Mouse (Mus musculus) neural tube, embryonic 10.5 days (tissue): ENCODE measurements around the gene Calcrl.
"Not testable (repeated sequence)": the region's sequence is repeated elsewhere in the genome, so short reads cannot be mapped to it uniquely, and the experiment has no call there.

Experiments used
- DNase-seq: peaks from one replicate; pipeline ENCODE4 v3.0.0-alpha.2; 2017; ENCODE audit warnings: low spot score; ENCODE audit errors: extremely low spot score

Calcrl gene

DNA sequence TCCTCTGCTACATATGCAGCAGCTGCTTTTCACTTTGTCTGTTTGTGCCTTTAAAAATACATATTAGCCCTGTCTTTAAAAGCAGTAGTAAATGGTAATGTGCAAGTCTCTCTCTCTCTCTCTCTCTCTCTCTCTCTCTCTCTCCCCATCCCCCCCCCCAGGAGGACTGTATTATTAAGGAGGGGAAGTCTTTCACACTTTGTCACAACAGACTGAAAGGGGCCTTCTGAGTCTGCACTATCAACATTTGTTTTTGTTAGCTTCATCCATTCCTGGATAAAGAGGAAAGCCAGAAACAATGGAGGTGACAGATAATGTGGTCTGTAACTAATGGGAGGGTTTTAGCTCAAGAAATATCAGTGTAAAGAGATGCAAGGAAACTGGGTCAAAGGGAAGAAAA, 36.1 kb downstream of the Calcrl start:
- DNase-seq, result no peak

DNA sequence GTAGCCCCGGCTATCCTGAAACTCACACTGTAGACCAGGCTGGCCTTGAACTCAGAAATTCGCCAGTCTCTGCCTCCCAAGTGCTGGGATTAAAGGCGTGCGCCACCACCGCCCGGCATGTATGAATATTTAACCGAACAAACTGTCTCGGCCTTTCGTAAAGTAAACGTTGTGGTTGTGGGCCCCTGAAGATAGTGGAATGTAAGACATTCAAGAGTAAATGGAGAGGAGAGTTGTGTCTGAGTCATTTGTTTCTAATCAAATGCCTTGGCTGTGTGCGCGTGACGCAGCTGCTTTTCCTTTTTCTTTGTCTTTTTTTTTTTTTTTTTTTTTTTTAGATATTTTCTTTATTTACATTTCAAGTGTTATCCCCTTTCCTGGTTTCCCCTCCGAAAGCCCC, 36.7 kb downstream of the Calcrl start:
- not testable (repeated sequence) for DNase-seq

DNA sequence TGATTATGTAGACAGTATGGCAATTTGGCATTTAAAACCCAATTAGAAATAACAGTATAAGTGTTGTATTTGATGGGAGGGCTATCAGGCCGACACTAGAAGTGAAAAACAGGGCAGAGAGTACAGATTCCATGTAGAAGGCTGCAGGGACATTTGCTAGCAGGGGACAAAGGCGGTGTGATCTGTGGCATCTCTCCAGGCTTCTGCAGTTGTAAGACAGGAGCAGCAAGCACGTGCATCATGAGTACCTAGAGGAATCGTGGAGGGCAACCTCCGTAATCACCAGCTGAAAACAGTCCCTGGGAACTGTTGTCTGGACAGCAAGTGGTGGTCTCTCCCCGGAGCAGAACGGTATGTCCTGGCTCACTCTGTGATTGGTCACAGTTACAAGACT, 37.2 kb downstream of the Calcrl start:
- DNase-seq, result no peak

- no peak for DNase-seq
These were observed 37.7 kb downstream of the Calcrl start for GRCm38 (mm10) chr2:84387394-84388022.

DNA sequence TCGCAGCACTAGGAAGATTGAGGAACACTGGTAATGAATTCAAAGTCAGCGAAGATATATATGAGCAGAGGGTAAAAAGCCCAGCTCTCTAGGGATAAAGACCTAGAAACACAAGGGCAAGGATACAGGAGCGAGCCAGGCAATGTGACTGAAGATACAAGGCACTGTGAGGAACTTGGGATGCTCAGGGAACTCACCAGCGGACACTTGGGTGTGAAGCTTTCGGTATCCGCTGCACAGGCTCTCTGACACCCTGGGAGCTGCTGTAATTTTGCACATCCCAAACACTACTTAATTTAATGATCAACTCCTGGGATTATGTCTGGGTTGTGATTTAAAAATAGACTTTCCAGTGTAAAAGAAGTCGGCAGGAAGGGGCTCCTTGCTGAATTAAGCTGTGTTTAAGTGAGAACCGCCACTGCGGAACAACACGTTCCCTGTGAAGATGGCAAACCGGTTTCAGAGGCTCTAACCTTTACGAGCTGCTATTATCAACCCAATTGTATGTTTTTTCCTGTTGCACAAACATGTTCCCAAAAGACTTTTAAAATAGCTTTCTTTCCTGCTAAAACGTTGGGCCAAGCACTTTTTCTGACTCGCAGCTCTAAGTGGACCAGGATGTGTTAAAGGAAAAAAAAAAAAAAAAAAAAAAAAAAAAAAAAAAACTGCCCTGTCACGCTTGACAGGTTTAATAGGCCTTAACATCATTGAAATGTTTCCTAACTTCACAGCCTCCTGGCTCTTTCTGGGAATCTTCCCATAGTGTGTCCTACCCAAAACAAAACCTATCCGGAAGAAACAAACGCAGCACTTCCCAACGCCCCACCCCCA, 38.4 kb downstream of the Calcrl start:
- no peak for DNase-seq

GRCm38 (mm10) chr2:84384911-84385693, 40.1 kb downstream of the Calcrl start:
- no peak for DNase-seq

GRCm38 (mm10) chr2:84383828-84384227, 41.4 kb downstream of the Calcrl start:
- DNase-seq, result no peak

GRCm38 (mm10) chr2:84382556-84382955, 42.7 kb downstream of the Calcrl start:
- no peak for DNase-seq

DNA sequence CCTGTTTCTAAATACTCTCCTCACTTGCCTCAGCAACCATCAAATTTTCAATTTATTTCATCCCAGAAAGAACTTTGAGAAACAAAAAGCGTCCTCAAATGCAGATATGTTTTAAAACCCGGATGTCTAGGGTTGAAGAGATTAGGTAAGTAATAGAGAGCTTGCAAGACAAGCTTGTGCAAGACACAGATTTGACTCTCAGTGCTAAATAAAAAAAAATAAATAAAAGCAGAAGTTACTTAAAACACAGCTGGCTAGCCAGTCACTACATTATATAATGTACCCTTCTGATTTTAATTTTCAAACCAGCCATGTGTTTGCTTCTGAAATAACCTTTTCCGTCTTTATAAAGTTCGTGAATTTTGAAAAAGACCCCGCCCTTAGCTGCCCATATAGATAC, 43.2 kb downstream of the Calcrl start:
- DNase-seq, result no peak

GRCm38 (mm10) chr2:84380816-84381215, 44.4 kb downstream of the Calcrl start:
- DNase-seq, result no peak

GRCm38 (mm10) chr2:84378678-84379077, 46.5 kb downstream of the Calcrl start:
- no peak for DNase-seq

DNA sequence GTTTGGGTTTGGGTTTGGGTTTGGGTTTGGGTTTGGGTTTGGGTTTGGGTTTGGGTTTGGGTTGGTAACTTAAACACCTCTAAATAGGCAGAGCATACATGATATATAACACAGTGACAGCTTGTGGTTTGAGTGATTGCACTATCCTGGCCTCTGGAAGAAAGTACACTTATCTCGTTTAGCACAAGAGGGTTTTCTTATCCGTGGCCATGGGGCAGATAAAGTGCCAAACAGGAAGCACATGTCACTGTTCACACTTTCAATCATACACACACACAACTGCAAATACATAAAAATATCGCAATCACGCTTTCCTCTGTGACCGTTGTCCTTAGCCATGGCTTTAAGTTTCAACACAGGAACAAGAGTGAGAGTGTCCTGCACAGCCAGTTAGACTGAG, 56.0 kb downstream of the Calcrl start:
- DNase-seq, result no peak

DNA sequence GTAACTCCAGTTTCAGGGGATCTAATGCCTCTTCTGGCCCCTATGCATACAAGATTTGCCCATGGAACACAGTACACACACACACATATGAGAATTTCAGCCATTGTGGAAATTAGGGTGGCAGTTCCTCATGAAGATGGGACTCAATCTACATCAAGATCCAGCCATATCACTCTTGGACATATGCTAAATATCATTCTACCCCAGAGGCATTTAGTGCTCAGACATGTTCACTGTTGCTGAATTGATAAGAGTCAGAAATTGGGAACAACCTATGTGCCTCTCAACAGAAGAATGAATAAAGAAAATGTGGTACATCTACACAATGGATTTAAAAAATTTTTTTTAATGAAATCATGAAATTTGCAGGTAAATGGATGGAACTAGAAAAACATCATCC, 58.5 kb downstream of the Calcrl start:
- no peak for DNase-seq

GRCm38 (mm10) chr2:84365266-84365665, 59.9 kb downstream of the Calcrl start:
- DNase-seq, result no peak

GRCm38 (mm10) chr2:84362779-84363719, 62.2 kb downstream of the Calcrl start:
- DNase-seq, result no peak

GRCm38 (mm10) chr2:84358690-84359343, 66.4 kb downstream of the Calcrl start:
- DNase-seq, result no peak

- no peak for DNase-seq
These were observed 69.9 kb downstream of the Calcrl start for GRCm38 (mm10) chr2:84355281-84355680.

- no peak for DNase-seq
These were observed 77.8 kb downstream of the Calcrl start for GRCm38 (mm10) chr2:84347376-84347775.

GRCm38 (mm10) chr2:84343756-84344155, 81.5 kb downstream of the Calcrl start:
- no peak for DNase-seq

DNA sequence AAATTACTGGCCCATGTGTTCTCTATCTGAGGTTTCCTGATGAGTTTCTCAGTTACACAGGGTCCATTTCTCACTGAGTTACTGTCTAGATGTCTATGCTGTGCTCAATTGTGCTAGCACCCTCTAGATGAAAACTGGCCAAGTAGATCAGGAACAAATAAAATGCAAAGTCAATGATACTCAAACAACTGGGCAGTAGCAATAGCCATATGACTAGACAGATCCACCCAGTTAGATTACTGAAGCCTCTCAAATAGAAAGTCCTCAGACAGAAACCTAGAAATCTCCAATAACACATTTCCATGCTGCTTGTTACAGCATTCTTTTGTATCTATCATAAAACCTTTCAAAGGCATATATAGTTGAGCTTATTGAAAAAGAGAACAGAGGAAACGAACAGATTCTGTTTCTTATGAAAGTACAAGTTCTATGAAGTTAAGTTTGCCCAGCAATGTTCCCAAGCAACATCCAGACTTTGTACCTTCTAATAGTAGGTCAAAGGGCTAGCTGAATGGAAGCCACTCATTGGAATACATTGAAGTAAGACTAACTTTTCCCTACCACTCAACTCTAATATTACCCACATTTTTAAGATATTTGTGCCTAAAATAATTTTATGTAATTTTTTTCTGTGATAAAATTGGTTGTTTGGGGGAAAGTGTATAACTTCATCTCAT, 87.3 kb downstream of the Calcrl start:
- DNase-seq, result no peak
